Comparison of ENCODE assay signal across 9 mouse cellular contexts in genomic region chr14:103816637-103817308, GRCm38 (mm10). TPM values are rescaled to one million over a fixed set of nuclear protein-coding genes. Genes with fewer than 3 reads are reported as not detected.
DNase-seq lines count a peak whose midpoint lies in the region; ATAC-seq and TF ChIP-seq lines count a peak whose summit lies in the region.
"Had no signal": no experiment of that assay in that cellular context is flagged by ENCODE, and none has a peak within 500 bp of the region (broad histone marks: within the 10 kb centered on the region; RNA-seq: fewer than 3 reads in every experiment).

No protein-coding gene starts in this region.

- intact Hi-C loops in heart, postnatal 14 days (cut with DNase I), result loop anchor here (10.0 kb wide), 1 partner anchor 92 kb away; no protein-coding TSS in a partner anchor

- H3K4me3 ChIP-seq in liver, adult 2 months (ENCODE audit: insufficient read depth, low read depth, low read length), result 0 out of 2 replicates have a peak overlapping the region, but pooled peaks have one; percentile 11
- no peak overlapping the region for H3K4me3 ChIP-seq in liver, embryonic 12.5 days
- peak overlapping the region; percentile 26 for H3K4me3 ChIP-seq in limb, embryonic 13.5 days
- no peak overlapping the region for H3K4me3 ChIP-seq in stomach, embryonic 14.5 days (ENCODE audit: low read depth, low read length)

- peak; percentile 26 for DNase-seq in liver, adult 2 months (ENCODE audit: extremely low read depth, low read depth, low spot score)
- peak; percentile 22 to 26 for DNase-seq in heart, postnatal 14 days
- no peak for DNase-seq in yolk sac, embryonic 10.5 days (ENCODE audit: low spot score)
- no peak for DNase-seq in right cerebral cortex, adult 2 months (ENCODE audit: low spot score in 2 of 2)
- DNase-seq in frontal cortex, adult 2 months (ENCODE audit: extremely low spot score in 1 of 2, low spot score in 1 of 2), result no peak
- DNase-seq: forebrain, postnatal 0 days had no signal

- no peaks in the 10 kb centered on the region; the same call in 1 of the 2 replicates for H3K36me3 ChIP-seq in liver, adult 2 months (ENCODE audit: control insufficient read depth, insufficient read depth, low read length)
- no peaks in the 10 kb centered on the region for H3K36me3 ChIP-seq in liver, embryonic 12.5 days
- H3K36me3 ChIP-seq in limb, embryonic 13.5 days, result no peaks in the 10 kb centered on the region
- H3K36me3 ChIP-seq in stomach, embryonic 14.5 days (ENCODE audit: control insufficient read depth, insufficient read depth, low read length), result no peaks in the 10 kb centered on the region; the same call in 1 of the 2 replicates

- ATAC-seq in liver, embryonic 12.5 days, result no peak
- ATAC-seq in limb, embryonic 13.5 days (ENCODE audit: low FRiP score, low read depth), result peak; percentile 64; the same call in 1 of the 2 replicates
- 0 out of 2 replicates have a peak, but pooled peaks have one; percentile 18 for ATAC-seq in stomach, embryonic 14.5 days (ENCODE audit: insufficient number of reproducible peaks, insufficient read depth, low FRiP score, low read depth)
- ATAC-seq: forebrain, postnatal 0 days had no signal

- 66% methylated on average over 25 of the region's 25 CpGs for WGBS in liver, adult 2 months
- WGBS in liver, embryonic 12.5 days (ENCODE audit: insufficient replicate concordance), result 70% methylated on average over 25 of the region's 25 CpGs
- WGBS in limb, embryonic 13.5 days, result 34% methylated on average over 25 of the region's 25 CpGs
- 62% methylated on average over 25 of the region's 25 CpGs for WGBS in stomach, embryonic 14.5 days

- H3K4me1 ChIP-seq in liver, adult 2 months (ENCODE audit: control insufficient read depth, insufficient read depth, low read length), result no peaks in the 10 kb centered on the region
- H3K4me1 ChIP-seq in liver, embryonic 12.5 days, result peaks cover 12% of the 10 kb centered on the region
- H3K4me1 ChIP-seq in limb, embryonic 13.5 days, result 0 out of 2 replicates have a peak, but pooled peaks cover 5% of the 10 kb centered on the region
- H3K4me1 ChIP-seq in stomach, embryonic 14.5 days (ENCODE audit: control insufficient read depth, insufficient read depth, low read length), result no peaks in the 10 kb centered on the region

- TF ChIP-seq POLR2A in liver, adult 2 months (IDR thresholded peaks at IDR 0.05; ENCODE audit: extremely low read depth, insufficient read depth, low read length), result no peak

- no peak overlapping the region for H3K4me2 ChIP-seq in liver, embryonic 12.5 days
- H3K4me2 ChIP-seq in limb, embryonic 13.5 days (replicated peaks), result peak overlapping the region; percentile 57
- H3K4me2 ChIP-seq in stomach, embryonic 14.5 days (replicated peaks; ENCODE audit: low read depth, low read length), result no peak overlapping the region

- H3K27ac ChIP-seq in liver, adult 2 months (replicated peaks; ENCODE audit: insufficient read depth, low read depth, low read length), result no peak overlapping the region
- H3K27ac ChIP-seq in liver, embryonic 12.5 days, result no peak overlapping the region
- no peak overlapping the region for H3K27ac ChIP-seq in limb, embryonic 13.5 days
- H3K27ac ChIP-seq in stomach, embryonic 14.5 days (ENCODE audit: low read length), result no peak overlapping the region

- H3K27me3 ChIP-seq in liver, adult 2 months (ENCODE audit: control insufficient read depth, insufficient read depth, low read length), result no peaks in the 10 kb centered on the region
- no peaks in the 10 kb centered on the region for H3K27me3 ChIP-seq in liver, embryonic 12.5 days (replicated peaks)
- H3K27me3 ChIP-seq in limb, embryonic 13.5 days, result no peaks in the 10 kb centered on the region
- H3K27me3 ChIP-seq in stomach, embryonic 14.5 days (ENCODE audit: control insufficient read depth, insufficient read depth, low read length), result no peaks in the 10 kb centered on the region

- TF ChIP-seq CTCF in liver, adult 2 months (IDR thresholded peaks at IDR 0.05; ENCODE audit: low read depth, low read length), result no peak

- H3K79me2 ChIP-seq in liver, adult 2 months (ENCODE audit: control insufficient read depth, insufficient read depth, low read length), result no peaks in the 10 kb centered on the region

- no peaks in the 10 kb centered on the region for H3K9me3 ChIP-seq in liver, embryonic 12.5 days (replicated peaks)
- H3K9me3 ChIP-seq in limb, embryonic 13.5 days, result no peaks in the 10 kb centered on the region
- H3K9me3 ChIP-seq in stomach, embryonic 14.5 days (ENCODE audit: control insufficient read depth, low read depth, low read length), result no peaks in the 10 kb centered on the region

- no peak overlapping the region for H3K9ac ChIP-seq in liver, adult 2 months (ENCODE audit: low read depth, low read length)
- no peak overlapping the region for H3K9ac ChIP-seq in liver, embryonic 12.5 days
- no peak overlapping the region for H3K9ac ChIP-seq in limb, embryonic 13.5 days
- H3K9ac ChIP-seq in stomach, embryonic 14.5 days (replicated peaks; ENCODE audit: low read depth, low read length), result no peak overlapping the region
- H3K9ac ChIP-seq: forebrain, postnatal 0 days had no signal

RNA-seq across cellular contexts. Expression of gene Ednrb, which starts 27.4 kb away (rescaled TPM):
- total RNA-seq in liver, adult 2 months (2014; rRNA removed), result 9.5 and 12.0 TPM in 2 replicates
- 2.8 and 3.0 TPM in 2 replicates for polyA plus RNA-seq in liver, adult 2 months (2012; rRNA removed)
- polyA plus RNA-seq in liver, embryonic 12.5 days (2016; fragmentation: Nextera tagmentation; extraction: Ambion mirVana), result 14.4 and 15.3 TPM in 2 replicates
- total RNA-seq in heart, postnatal 14 days (2021), result 10 to 100 TPM; 21.5 to 27.8 TPM
- polyA plus RNA-seq in limb, embryonic 13.5 days (2015; fragmentation: Nextera tagmentation; extraction: Ambion mirVana), result 21.8 and 21.9 TPM in 2 replicates
- polyA plus RNA-seq in stomach, embryonic 14.5 days (2014; fragmentation: Nextera tagmentation; extraction: Ambion mirVana), result 126 and 139 TPM in 2 replicates
- 36.2 and 44.5 TPM in 2 replicates for polyA plus RNA-seq in frontal cortex, adult 2 months (2012; rRNA removed)

Comparison
In these comparisons a context has a peak if more than half of its experiments do, and no peak if none do; other contexts are left out.
1. H3K4me3 ChIP-seq: peak in liver, adult 2 months (single experiment) and limb, embryonic 13.5 days (single experiment); none in liver, embryonic 12.5 days (single experiment) and stomach, embryonic 14.5 days (single experiment).
2. DNase-seq: peak in liver, adult 2 months (single experiment) and heart, postnatal 14 days (2 of 2); none in yolk sac, embryonic 10.5 days (single experiment), right cerebral cortex, adult 2 months (0 of 2) and frontal cortex, adult 2 months (0 of 2).